Mouse (Mus musculus) neural tube, embryonic 12.5 days (tissue): ENCODE measurements around the gene Scn3b. TPM values are rescaled to one million over a fixed set of nuclear protein-coding genes. Genes with fewer than 3 reads are reported as not detected.

Experiments
- ATAC-seq: fragments of 200-750 bp; cut with Nextera tagmentation; 2 replicates; pipeline ENCODE4 v1.8.0; 2017; ENCODE audit warnings: low read depth, mild to moderate bottlenecking, moderate TSS enrichment, moderate library complexity; ENCODE audit not compliant: low FRiP score
- H3K27ac ChIP-seq: fragments of 300-500 bp; sonication (generic); 2 replicates; pipeline ENCODE4 v1.5.1; 2016
- H3K27me3 ChIP-seq: fragments of 300-500 bp; sonication (generic); replicated peaks from 2 replicates; pipeline ENCODE4 v1.6.1; 2016; ENCODE audit warnings: mild to moderate bottlenecking
- H3K36me3 ChIP-seq: fragments of 300-500 bp; sonication (generic); 2 replicates; pipeline ENCODE4 v1.6.1; 2016; ENCODE audit warnings: mild to moderate bottlenecking
- H3K4me1 ChIP-seq: fragments of 300-500 bp; sonication (generic); 2 replicates; pipeline ENCODE4 v1.6.1; 2016
- H3K4me2 ChIP-seq: fragments of 300-500 bp; sonication (generic); replicated peaks from 2 replicates; pipeline ENCODE4 v1.6.1; 2016; ENCODE audit warnings: mild to moderate bottlenecking
- H3K4me3 ChIP-seq: fragments of 300-500 bp; sonication (generic); 2 replicates; pipeline ENCODE4 v1.5.1; 2016
- H3K9ac ChIP-seq: fragments of 300-500 bp; sonication (generic); 2 replicates; pipeline ENCODE4 v1.6.1; 2016; ENCODE audit warnings: mild to moderate bottlenecking
- H3K9me3 ChIP-seq: fragments of 300-500 bp; sonication (generic); 2 replicates; pipeline ENCODE4 v1.6.1; 2016; ENCODE audit warnings: mild to moderate bottlenecking
- WGBS: fragments of 180-500 bp; shearing (Covaris S2); methylation state at CpG from one replicate; pipeline ENCODE4 v1.1.7; 2016; 5-methylcytosine and 5-hydroxymethylcytosine counted together
- polyA plus RNA-seq: library from polyadenylated mRNA; unstranded; fragments of >200 nt; fragmentation: Nextera tagmentation; extraction: Ambion mirVana; gene quantifications from 2 replicates; pipeline ENCODE4 v1.2.1, GENCODE M21; 2016

Gene Scn3b
- polyA plus RNA-seq, 1 experiment from 2014 or later = 61.0 TPM

DNA sequence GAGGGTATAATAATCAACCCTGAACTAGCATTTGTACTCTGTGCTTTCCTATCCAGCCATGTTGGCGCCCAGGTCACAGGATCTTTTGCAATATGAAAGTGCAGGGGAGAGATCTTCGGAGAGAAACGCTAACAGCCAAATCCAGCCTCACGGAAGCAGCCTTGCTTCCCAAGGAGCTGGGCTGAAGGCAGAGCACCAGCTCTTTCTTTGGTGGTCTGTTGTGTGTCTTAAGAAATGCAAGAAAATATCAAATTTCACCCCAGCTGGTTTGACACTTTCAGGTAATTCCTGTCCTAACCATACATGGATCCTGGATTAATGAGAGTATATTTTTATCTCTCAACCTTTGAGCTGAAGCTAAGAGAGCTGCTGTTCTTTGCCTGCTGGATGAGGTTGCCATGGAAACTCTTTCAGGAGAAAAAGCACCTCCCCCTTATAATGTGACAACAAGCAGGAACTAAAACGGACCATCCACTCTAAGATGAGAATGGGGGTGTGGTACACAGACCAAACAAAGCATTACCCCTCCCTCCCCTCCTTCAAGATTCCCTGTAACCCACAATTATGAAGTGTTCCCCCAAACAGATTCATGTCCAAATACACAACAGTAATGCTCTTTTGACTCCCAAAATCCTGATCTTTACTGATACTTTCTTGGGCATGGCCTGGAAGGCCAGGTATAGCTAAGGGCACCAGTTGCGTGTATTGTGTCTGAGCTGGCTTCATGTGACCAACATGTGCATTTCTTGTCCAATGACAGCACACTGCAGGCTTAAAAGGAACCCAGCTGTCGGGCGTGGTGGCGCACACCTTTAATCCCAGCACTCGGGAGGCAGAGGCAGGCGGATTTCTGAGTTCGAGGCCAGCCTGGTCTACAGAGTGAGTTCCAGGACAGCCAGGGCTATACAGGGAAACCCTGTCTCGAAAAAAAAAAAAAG is 26.8 kb upstream of the Scn3b start:
- Histone ChIP-seq H3K4me3 (peak overlapping the region; percentile 37), H3K9ac (peak overlapping the region; percentile 62), H3K36me3 (no peaks in the 10 kb centered on the region), H3K9me3 (no peaks in the 10 kb centered on the region), H3K4me2 (peak overlapping the region; percentile 68), H3K4me1 (peaks cover 8% of the 10 kb centered on the region; the same call in 1 of the 2 replicates), H3K27ac (peak overlapping the region; percentile 65), H3K27me3 (no peaks in the 10 kb centered on the region)
- WGBS = 57% methylated on average over 13 of the region's 13 CpGs
- ATAC-seq = peak; percentile 80

DNA sequence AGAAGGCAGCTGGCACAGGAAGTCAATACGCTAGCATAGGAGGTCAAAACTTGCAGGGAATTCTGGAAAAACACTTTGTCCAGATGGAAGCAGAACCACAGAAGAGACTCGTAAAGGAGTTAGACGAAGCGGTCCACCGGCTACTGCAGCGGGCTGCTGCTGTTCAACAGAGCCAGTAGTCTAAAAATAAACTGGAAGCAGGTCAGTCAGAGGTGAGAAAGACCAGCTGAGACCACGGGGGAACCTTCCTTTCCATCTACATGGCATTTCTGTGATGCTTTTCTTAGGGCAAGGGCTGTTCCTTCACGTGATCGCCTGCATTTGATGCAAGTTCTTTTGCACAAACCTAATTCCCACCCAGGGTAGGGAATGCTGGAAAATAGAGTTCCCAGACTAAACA is 23.6 kb upstream of the Scn3b start:
- H3K36me3 ChIP-seq = no peaks in the 10 kb centered on the region
- H3K4me1 ChIP-seq = peaks cover 8% of the 10 kb centered on the region; the same call in 1 of the 2 replicates
- no peak for ATAC-seq
- no peak overlapping the region for H3K27ac ChIP-seq
- no peak overlapping the region for H3K4me3 ChIP-seq
- H3K27me3 ChIP-seq = no peaks in the 10 kb centered on the region
- no peak overlapping the region for H3K9ac ChIP-seq
- WGBS = 74% methylated on average over 9 of the region's 9 CpGs
- H3K4me2 ChIP-seq = no peak overlapping the region
- no peaks in the 10 kb centered on the region for H3K9me3 ChIP-seq

GRCm38 (mm10) chr9:40245974-40246665 is 22.9 kb upstream of the Scn3b start:
- H3K9me3 ChIP-seq = no peaks in the 10 kb centered on the region
- 76% methylated on average over 7 of the region's 7 CpGs for WGBS
- H3K27me3 ChIP-seq = no peaks in the 10 kb centered on the region
- no peak overlapping the region for H3K4me3 ChIP-seq
- H3K36me3 ChIP-seq = no peaks in the 10 kb centered on the region
- ATAC-seq = no peak
- peaks cover 5% of the 10 kb centered on the region; the same call in 1 of the 2 replicates for H3K4me1 ChIP-seq
- H3K4me2 ChIP-seq = no peak overlapping the region
- no peak overlapping the region for H3K27ac ChIP-seq
- no peak overlapping the region for H3K9ac ChIP-seq

DNA sequence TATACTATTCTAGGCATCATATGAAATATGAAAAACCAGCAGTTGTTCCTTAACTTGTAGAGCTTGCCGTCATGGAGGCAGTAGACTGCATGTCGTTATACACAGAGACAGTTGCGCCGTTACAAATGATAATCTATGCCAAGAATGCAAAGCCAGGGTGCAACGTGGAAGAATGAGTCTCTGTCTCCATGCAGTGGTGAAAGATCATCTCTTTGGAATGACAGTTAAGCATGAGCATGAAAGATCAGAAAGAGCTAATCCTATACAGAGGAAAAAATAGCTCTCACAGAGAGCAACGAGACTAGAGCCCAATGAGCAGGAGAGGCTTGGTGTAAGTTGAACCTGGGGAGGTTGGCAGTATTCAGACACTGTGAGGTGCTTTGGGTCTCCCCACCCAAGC is 22.3 kb upstream of the Scn3b start:
- H3K27me3 ChIP-seq = no peaks in the 10 kb centered on the region
- no peaks in the 10 kb centered on the region for H3K9me3 ChIP-seq
- H3K27ac ChIP-seq = no peak overlapping the region
- H3K9ac ChIP-seq = no peak overlapping the region
- WGBS = 80% methylated on average over 6 of the region's 6 CpGs
- H3K4me3 ChIP-seq = no peak overlapping the region
- no peak overlapping the region for H3K4me2 ChIP-seq
- H3K4me1 ChIP-seq = no peaks in the 10 kb centered on the region
- no peaks in the 10 kb centered on the region for H3K36me3 ChIP-seq
- ATAC-seq = no peak

GRCm38 (mm10) chr9:40249106-40249505 is 19.9 kb upstream of the Scn3b start:
- no peak for ATAC-seq
- 85% methylated on average over 1 of the region's 1 CpGs for WGBS
- H3K27me3 ChIP-seq = no peaks in the 10 kb centered on the region
- no peaks in the 10 kb centered on the region for H3K4me1 ChIP-seq
- H3K36me3 ChIP-seq = no peaks in the 10 kb centered on the region
- H3K4me3 ChIP-seq = no peak overlapping the region
- H3K9ac ChIP-seq = no peak overlapping the region
- no peak overlapping the region for H3K27ac ChIP-seq
- no peaks in the 10 kb centered on the region for H3K9me3 ChIP-seq
- H3K4me2 ChIP-seq = no peak overlapping the region

- no peak for ATAC-seq
- no peak overlapping the region for H3K27ac ChIP-seq
- H3K27me3 ChIP-seq = no peaks in the 10 kb centered on the region
- no peak overlapping the region for H3K9ac ChIP-seq
- no peak overlapping the region for H3K4me2 ChIP-seq
- no peak overlapping the region for H3K4me3 ChIP-seq
- H3K4me1 ChIP-seq = no peaks in the 10 kb centered on the region
- 84% methylated on average over 3 of the region's 3 CpGs for WGBS
- H3K36me3 ChIP-seq = no peaks in the 10 kb centered on the region
- no peaks in the 10 kb centered on the region for H3K9me3 ChIP-seq
These were observed 16.6 kb upstream of the Scn3b start for GRCm38 (mm10) chr9:40252459-40252858.

DNA sequence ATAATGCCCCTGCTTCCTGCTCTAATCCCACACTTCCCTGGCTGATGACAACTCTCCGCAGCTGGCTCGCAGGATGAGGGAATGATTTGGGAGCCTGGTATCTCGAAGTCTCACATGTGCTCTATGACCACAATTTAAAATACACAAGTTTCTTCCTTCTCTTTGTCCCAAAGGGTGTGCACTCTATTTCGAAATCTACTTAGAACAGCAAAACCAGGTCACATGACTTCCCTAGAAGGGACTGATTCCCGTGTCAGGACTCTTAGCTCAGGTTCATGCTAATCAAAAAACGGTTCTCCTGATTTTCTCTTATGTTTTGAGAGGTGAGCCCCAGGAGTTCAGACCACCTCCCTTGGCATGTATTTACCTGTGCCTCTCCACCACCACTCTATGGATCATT is 5.1 kb upstream of the Scn3b start:
- Histone ChIP-seq H3K36me3 (no peaks in the 10 kb centered on the region), H3K4me2 (no peak overlapping the region), H3K9ac (no peak overlapping the region), H3K4me1 (peaks cover 9% of the 10 kb centered on the region; the same call in 1 of the 2 replicates), H3K4me3 (no peak overlapping the region), H3K27ac (no peak overlapping the region), H3K27me3 (no peaks in the 10 kb centered on the region; the same call in 1 of the 2 replicates), H3K9me3 (no peaks in the 10 kb centered on the region)
- WGBS = 76% methylated on average over 6 of the region's 6 CpGs
- no peak for ATAC-seq

GRCm38 (mm10) chr9:40268040-40268747 is 823 bp upstream of the Scn3b start:
- peaks cover 13% of the 10 kb centered on the region; the same call in 1 of the 2 replicates for H3K4me1 ChIP-seq
- WGBS = 19% methylated on average over 21 of the region's 21 CpGs
- H3K27ac ChIP-seq = no peak overlapping the region
- peak overlapping the region; percentile 80 for H3K4me2 ChIP-seq
- H3K9ac ChIP-seq = no peak overlapping the region
- H3K9me3 ChIP-seq = no peaks in the 10 kb centered on the region
- H3K27me3 ChIP-seq = no peaks in the 10 kb centered on the region; the same call in 1 of the 2 replicates
- no peaks in the 10 kb centered on the region for H3K36me3 ChIP-seq
- H3K4me3 ChIP-seq = peak overlapping the region; percentile 46; the same call in 1 of the 2 replicates
- no peak for ATAC-seq

DNA sequence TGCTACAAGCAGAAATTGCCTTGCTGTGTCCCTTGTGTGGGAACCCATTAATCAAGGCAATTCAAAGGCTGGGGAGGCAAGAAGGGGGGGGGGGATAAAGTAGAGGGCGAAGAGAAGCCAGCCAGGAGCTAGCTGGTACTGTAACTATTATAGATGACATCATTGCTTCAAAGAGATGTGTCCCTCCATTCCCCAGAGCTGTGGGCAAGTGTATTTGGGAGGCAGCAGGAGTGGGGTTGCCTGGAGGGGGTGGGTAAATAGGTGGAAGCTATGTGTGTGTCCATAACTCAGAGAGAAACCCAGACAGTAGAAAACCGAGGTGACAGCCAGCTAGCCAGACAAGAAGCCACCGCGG is 292 bp upstream of the Scn3b start:
- Histone ChIP-seq H3K9me3 (no peaks in the 10 kb centered on the region), H3K4me3 (peak overlapping the region; percentile 46), H3K27me3 (no peaks in the 10 kb centered on the region; the same call in 1 of the 2 replicates), H3K36me3 (no peaks in the 10 kb centered on the region), H3K9ac (peak overlapping the region; percentile 52; the same call in 1 of the 2 replicates), H3K4me2 (peak overlapping the region; percentile 80), H3K4me1 (peaks cover 13% of the 10 kb centered on the region; the same call in 1 of the 2 replicates), H3K27ac (no peak overlapping the region)
- 0% methylated on average over 4 of the region's 4 CpGs for WGBS
- peak; percentile 59; the same call in 1 of the 2 replicates for ATAC-seq

DNA sequence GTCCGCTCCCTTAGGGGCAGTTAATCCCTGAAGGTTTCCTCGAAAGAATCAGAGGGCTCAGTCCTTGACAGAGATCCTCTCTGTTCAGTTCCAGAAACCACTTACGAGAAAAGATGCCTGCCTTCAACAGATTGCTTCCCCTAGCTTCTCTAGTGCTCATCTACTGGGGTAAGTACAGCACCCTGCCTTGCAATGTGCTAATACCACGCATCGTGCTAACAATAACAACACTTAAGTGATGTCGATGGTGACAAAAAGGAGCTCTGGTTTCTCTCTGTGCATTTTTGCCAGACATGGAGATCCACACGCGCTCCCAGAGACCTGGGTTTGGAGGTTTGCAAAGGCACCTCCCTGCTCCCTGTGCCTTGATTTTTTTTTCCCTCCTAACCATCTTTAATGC is 863 bp downstream of the Scn3b start:
- H3K4me3 ChIP-seq = peak overlapping the region; percentile 46
- 24% methylated on average over 8 of the region's 8 CpGs for WGBS
- H3K36me3 ChIP-seq = no peaks in the 10 kb centered on the region
- peak overlapping the region; percentile 80 for H3K4me2 ChIP-seq
- ATAC-seq = 0 out of 2 replicates have a peak, but pooled peaks have one; percentile 4
- H3K9ac ChIP-seq = peak overlapping the region; percentile 52
- no peak overlapping the region for H3K27ac ChIP-seq
- peaks cover 13% of the 10 kb centered on the region; the same call in 1 of the 2 replicates for H3K4me1 ChIP-seq
- no peaks in the 10 kb centered on the region for H3K9me3 ChIP-seq
- H3K27me3 ChIP-seq = no peaks in the 10 kb centered on the region; the same call in 1 of the 2 replicates

DNA sequence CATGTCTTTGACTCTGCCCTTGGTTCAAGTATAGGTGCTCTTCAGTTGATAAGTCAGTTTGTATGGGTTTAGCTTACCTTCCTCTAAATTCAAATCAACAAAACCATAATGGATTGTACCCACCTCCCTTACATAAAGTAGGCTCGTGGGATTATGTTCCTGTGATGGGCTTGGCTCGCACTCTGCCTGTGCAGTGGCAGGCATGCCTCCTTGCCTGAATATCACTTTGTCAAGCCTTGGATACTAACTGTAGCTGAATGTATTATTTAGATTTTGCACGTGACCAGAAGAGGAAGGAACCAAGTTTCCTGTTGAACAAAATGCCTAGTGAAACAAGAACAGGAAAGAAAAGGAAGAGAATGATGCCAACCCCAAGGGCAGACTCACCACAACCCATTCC is 2.1 kb downstream of the Scn3b start:
- no peak for ATAC-seq

More for the DNA sequence above, 2.1 kb downstream of the Scn3b start:
- no peak overlapping the region for H3K27ac ChIP-seq
- H3K9me3 ChIP-seq = no peaks in the 10 kb centered on the region
- peak overlapping the region; percentile 80 for H3K4me2 ChIP-seq
- H3K27me3 ChIP-seq = no peaks in the 10 kb centered on the region; the same call in 1 of the 2 replicates
- no peak overlapping the region for H3K9ac ChIP-seq
- peak overlapping the region; percentile 46 for H3K4me3 ChIP-seq
- H3K36me3 ChIP-seq = no peaks in the 10 kb centered on the region
- WGBS = 66% methylated on average over 3 of the region's 3 CpGs
- peaks cover 13% of the 10 kb centered on the region; the same call in 1 of the 2 replicates for H3K4me1 ChIP-seq
